Mouse (Mus musculus) olfactory bulb, adult 2 months (tissue): Measurements from ENCODE around the gene Carmil3.

Experiments
- CTCF ChIP-seq: fragments of 200-500 bp; IDR thresholded peaks from 2 replicates; pipeline ENCODE4 v1.5.1; 2012; ENCODE audit warnings: low read depth, mild to moderate bottlenecking, low read length, moderate library complexity; ENCODE audit not compliant: insufficient read depth
- POLR2A ChIP-seq: fragments of 200-500 bp; IDR thresholded peaks from 2 replicates; pipeline ENCODE4 v1.6.1; 2012; ENCODE audit warnings: mild to moderate bottlenecking, low read depth, low read length, moderate library complexity; ENCODE audit not compliant: insufficient read depth

DNA sequence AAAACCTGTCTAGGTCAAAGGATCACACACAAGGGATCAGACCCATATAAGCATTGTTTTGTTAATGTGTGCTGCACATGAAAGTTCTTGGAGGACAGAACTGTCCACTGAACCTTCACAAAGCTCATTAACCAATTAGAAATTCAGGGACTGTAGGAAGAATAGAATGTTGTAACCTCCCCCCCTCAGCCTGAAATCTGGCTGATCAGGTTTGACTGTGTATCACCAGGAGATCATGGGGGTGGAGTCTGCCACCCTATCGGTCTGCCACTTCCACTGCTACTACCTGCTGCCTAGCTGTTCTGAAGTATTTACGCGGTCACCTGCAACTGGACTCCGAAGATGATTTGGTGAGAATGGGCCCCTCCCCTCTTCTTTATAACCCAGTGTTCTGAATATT, 30.7 kb upstream of the Carmil3 start:
- TF ChIP-seq POLR2A (no peak), CTCF (no peak)
